Mouse (Mus musculus) kidney, adult 2 months (tissue): ENCODE data around the gene Hephl1. TPM values are rescaled to one million over a fixed set of nuclear protein-coding genes. Genes with fewer than 3 reads are reported as not detected.

Source experiments
- DNase-seq: peaks from one replicate; pipeline ENCODE4 v3.0.0; 2021
- H3K27ac ChIP-seq: fragments of 200-500 bp; 2 replicates; pipeline ENCODE4 v1.5.1; 2012; ENCODE audit warnings: low read depth, low read length, control low read depth, inconsistent platforms; ENCODE audit not compliant: insufficient read depth
- H3K27me3 ChIP-seq: fragments of 200-500 bp; replicated peaks from 2 replicates; pipeline ENCODE4 v1.6.1; 2012; ENCODE audit warnings: mild to moderate bottlenecking, moderate library complexity, low read length, inconsistent platforms; ENCODE audit not compliant: control insufficient read depth, insufficient read depth
- H3K36me3 ChIP-seq: fragments of 200-500 bp; 2 replicates; pipeline ENCODE4 v1.6.1; 2012; ENCODE audit warnings: mild to moderate bottlenecking, moderate library complexity, low read length, inconsistent platforms; ENCODE audit not compliant: control insufficient read depth, insufficient read depth
- H3K4me1 ChIP-seq: fragments of 200-500 bp; 2 replicates; pipeline ENCODE4 v1.6.1; 2011; ENCODE audit warnings: low read length; ENCODE audit not compliant: control insufficient read depth, insufficient read depth
- H3K4me3 ChIP-seq: fragments of 200-500 bp; 2 replicates; pipeline ENCODE4 v1.5.1; 2011; ENCODE audit warnings: mild to moderate bottlenecking, low read depth, low read length, control low read depth; ENCODE audit not compliant: insufficient read depth
- CTCF ChIP-seq: fragments of 200-500 bp; conservative IDR thresholded peaks from 2 replicates; pipeline ENCODE4 v1.5.1; 2011; ENCODE audit warnings: low read depth, mild to moderate bottlenecking, control low read depth, low read length, moderate library complexity, mixed read lengths; ENCODE audit not compliant: insufficient read depth, insufficient read length
- POLR2A ChIP-seq: fragments of 200-500 bp; IDR thresholded peaks from one replicate; pipeline ENCODE4 v1.6.1; 2011; ENCODE audit warnings: low read depth, low read length, control low read depth
- WGBS: fragments of 180-500 bp; shearing (Covaris S2); methylation state at CpG from one replicate; pipeline ENCODE4 v1.1.7; 2018; 5-methylcytosine and 5-hydroxymethylcytosine counted together
- polyA plus RNA-seq: library from polyadenylated mRNA; depleted of rRNA; stranded (reverse); fragments of >200 nt; gene quantifications from 2 replicates; pipeline ENCODE4 v1.2.3, GENCODE M21; 2012; rRNA removed

Hephl1 gene
- polyA plus RNA-seq, 1 experiment: 0.19 TPM

- no peaks in the 10 kb centered on the region for H3K4me1 ChIP-seq
- DNase-seq: peak; percentile 5
- WGBS: 79% methylated on average over 18 of the region's 18 CpGs
- no peak for TF ChIP-seq POLR2A
- no peak for TF ChIP-seq CTCF
- no peaks in the 10 kb centered on the region for H3K27me3 ChIP-seq
- H3K27ac ChIP-seq: no peak overlapping the region
- H3K36me3 ChIP-seq: no peaks in the 10 kb centered on the region
- H3K4me3 ChIP-seq: no peak overlapping the region
Observed at GRCm38 (mm10) chr9:15017791-15018755, 93.8 kb downstream of the Hephl1 start.

- Histone ChIP-seq H3K27ac (no peak overlapping the region), H3K36me3 (no peaks in the 10 kb centered on the region), H3K27me3 (no peaks in the 10 kb centered on the region), H3K4me3 (no peak overlapping the region), H3K4me1 (no peaks in the 10 kb centered on the region)
- WGBS: 50% methylated on average over 7 of the region's 7 CpGs
- DNase-seq: peak; percentile 77
- TF ChIP-seq CTCF (peak; percentile 86), POLR2A (no peak)
Observed at GRCm38 (mm10) chr9:15015223-15015956, 96.5 kb downstream of the Hephl1 start.

- no peaks in the 10 kb centered on the region for H3K4me1 ChIP-seq
- WGBS: 59% methylated on average over 14 of the region's 14 CpGs
- H3K27me3 ChIP-seq: no peaks in the 10 kb centered on the region
- no peak overlapping the region for H3K27ac ChIP-seq
- H3K36me3 ChIP-seq: no peaks in the 10 kb centered on the region
- no peak for DNase-seq
- H3K4me3 ChIP-seq: no peak overlapping the region
- TF ChIP-seq POLR2A: no peak
- TF ChIP-seq CTCF: no peak
Observed at GRCm38 (mm10) chr9:15007566-15007965, 104.3 kb downstream of the Hephl1 start.

GRCm38 (mm10) chr9:15004298-15004685 lies 107.6 kb downstream of the Hephl1 start:
- H3K36me3 ChIP-seq: no peaks in the 10 kb centered on the region
- H3K27ac ChIP-seq: no peak overlapping the region
- H3K27me3 ChIP-seq: no peaks in the 10 kb centered on the region
- no peak for DNase-seq
- WGBS: 82% methylated on average over 9 of the region's 9 CpGs
- no peaks in the 10 kb centered on the region for H3K4me1 ChIP-seq
- TF ChIP-seq CTCF (no peak), POLR2A (no peak)
- H3K4me3 ChIP-seq: no peak overlapping the region

- DNase-seq: no peak
- TF ChIP-seq POLR2A: no peak
- TF ChIP-seq CTCF: no peak
- H3K27ac ChIP-seq: no peak overlapping the region
Observed at GRCm38 (mm10) chr9:15003676-15004297, 108.1 kb downstream of the Hephl1 start.

GRCm38 (mm10) chr9:15002995-15003613 lies 108.8 kb downstream of the Hephl1 start:
- Histone ChIP-seq H3K4me1 (no peaks in the 10 kb centered on the region), H3K36me3 (no peaks in the 10 kb centered on the region), H3K27ac (no peak overlapping the region), H3K27me3 (no peaks in the 10 kb centered on the region), H3K4me3 (no peak overlapping the region)
- WGBS: 62% methylated on average over 6 of the region's 6 CpGs
- TF ChIP-seq CTCF (no peak), POLR2A (no peak)
- no peak for DNase-seq

More at GRCm38 (mm10) chr9:15003676-15004297, 108.1 kb downstream of the Hephl1 start:
- no peak overlapping the region for H3K4me3 ChIP-seq
- 58% methylated on average over 10 of the region's 10 CpGs for WGBS
- H3K27me3 ChIP-seq: no peaks in the 10 kb centered on the region
- no peaks in the 10 kb centered on the region for H3K36me3 ChIP-seq
- no peaks in the 10 kb centered on the region for H3K4me1 ChIP-seq

Other genes with a start within 250 kb of the Hephl1 start
- 0.14 and 2.8 TPM in 2 replicates for gene Izumo1r, start 208.2 kb downstream of the Hephl1 start, polyA plus RNA-seq
- gene Panx1, start 66.6 kb downstream of the Hephl1 start, polyA plus RNA-seq: 4.4 and 7.3 TPM in 2 replicates
- gene Vstm5, start 126.9 kb upstream of the Hephl1 start, polyA plus RNA-seq: 11.6 and 15.6 TPM in 2 replicates
- gene Med17, start 167.8 kb upstream of the Hephl1 start, polyA plus RNA-seq: 20.5 and 21.3 TPM in 2 replicates
- 8.9 and 11.5 TPM in 2 replicates for gene Taf1d, start 194.1 kb upstream of the Hephl1 start, polyA plus RNA-seq
- 137 and 184 TPM in 2 replicates for gene 4931406C07Rik, start 194.3 kb upstream of the Hephl1 start, polyA plus RNA-seq
- 2.9 and 3.1 TPM in 2 replicates for gene Cep295, start 245.7 kb upstream of the Hephl1 start, polyA plus RNA-seq